Mouse (Mus musculus) ES-E14 (cell line): ENCODE measurements at regions not wholly inside any gene's neighbourhood (a gene's known extent, or its start where the extent isn't known, plus 50 kb on each side); places are given as distances from the start of the nearest gene placed in this dataset.
"Not testable (repeated sequence)": the region's sequence is repeated elsewhere in the genome, so short reads cannot be mapped to it uniquely, and the experiment has no call there.

ENCODE experiments used
- DNase-seq: peaks from one replicate; pipeline ENCODE4 v3.0.0-alpha.2; 2013; ENCODE audit warnings: low read depth, low spot score
- H3K27ac ChIP-seq: 2 replicates; pipeline ENCODE4 v1.5.1; 2012; ENCODE audit warnings: low read depth, mild to moderate bottlenecking, low read length, moderate library complexity, mixed read lengths; ENCODE audit not compliant: poor library complexity, insufficient read depth, severe bottlenecking
- H3K36me3 ChIP-seq: 2 replicates; pipeline ENCODE4 v1.6.1; 2012; ENCODE audit warnings: mild to moderate bottlenecking, low read length, moderate library complexity, mixed read lengths; ENCODE audit not compliant: control insufficient read depth, poor library complexity, insufficient read depth, severe bottlenecking
- H3K4me1 ChIP-seq, 2 experiments: fragments of 150-350 bp in 1 of 2; sonication (generic) in 1 of 2; 2 replicates each; pipeline ENCODE4 v1.6.1; 2012; ENCODE audit warnings: low read length in 2 of 2, mild to moderate bottlenecking in 1 of 2, mixed read lengths in 1 of 2; ENCODE audit not compliant: control insufficient read depth in 2 of 2, insufficient read depth in 2 of 2, poor library complexity in 1 of 2
- H3K4me3 ChIP-seq, 2 experiments: fragments of 150-350 bp in 1 of 2; sonication (generic) in 1 of 2; 2 replicates each; pipeline ENCODE4 v1.5.1; 2012; ENCODE audit warnings: low read length in 2 of 2, low read depth in 1 of 2, mild to moderate bottlenecking in 1 of 2, mixed read lengths in 1 of 2; ENCODE audit not compliant: insufficient read depth in 1 of 2, poor library complexity in 1 of 2, severe bottlenecking in 1 of 2
- H3K9ac ChIP-seq: 2 replicates; pipeline ENCODE4 v1.6.1; 2012; ENCODE audit warnings: low read depth, mild to moderate bottlenecking, low read length, mixed read lengths; ENCODE audit not compliant: poor library complexity, insufficient read depth, severe bottlenecking
- H3K9me3 ChIP-seq: fragments of 150-350 bp; sonication (generic); 2 replicates; pipeline ENCODE4 v1.6.1; 2012; ENCODE audit warnings: low read depth, mild to moderate bottlenecking, low read length; ENCODE audit not compliant: control insufficient read depth, insufficient read depth
- CHD2 ChIP-seq: IDR thresholded peaks from 2 replicates; pipeline ENCODE4 v1.6.1; 2014; ENCODE audit warnings: mild to moderate bottlenecking, low read depth, low read length, inconsistent platforms
- HCFC1 ChIP-seq: IDR thresholded peaks from 2 replicates; pipeline ENCODE4 v1.6.1; 2012; ENCODE audit warnings: low read length, inconsistent platforms, borderline replicate concordance; ENCODE audit not compliant: insufficient read depth
- MAFK ChIP-seq: IDR thresholded peaks from 2 replicates; pipeline ENCODE4 v1.6.1; 2014; ENCODE audit warnings: mild to moderate bottlenecking, low read depth, low read length, inconsistent platforms; ENCODE audit not compliant: insufficient read depth
- ZC3H11A ChIP-seq: IDR thresholded peaks from 2 replicates; pipeline ENCODE4 v1.6.1; 2012; ENCODE audit warnings: low read depth, mild to moderate bottlenecking, inconsistent platforms, low read length, borderline replicate concordance
- ZNF384 ChIP-seq: IDR thresholded peaks from 2 replicates; pipeline ENCODE4 v1.6.1; 2012; ENCODE audit warnings: low read depth, low read length, inconsistent platforms
- in situ Hi-C, 2 experiments: fragments of 600-800 bp; cut with MboI; formaldehyde crosslinking; loops; one replicate each; pipeline ENCODE4 v1.15.1; 2025; ENCODE audit warnings: low sequenced_read_pairs in 2 of 2, inconsistent platforms in 1 of 2; ENCODE audit not compliant: unreplicated experiment in 2 of 2

DNA sequence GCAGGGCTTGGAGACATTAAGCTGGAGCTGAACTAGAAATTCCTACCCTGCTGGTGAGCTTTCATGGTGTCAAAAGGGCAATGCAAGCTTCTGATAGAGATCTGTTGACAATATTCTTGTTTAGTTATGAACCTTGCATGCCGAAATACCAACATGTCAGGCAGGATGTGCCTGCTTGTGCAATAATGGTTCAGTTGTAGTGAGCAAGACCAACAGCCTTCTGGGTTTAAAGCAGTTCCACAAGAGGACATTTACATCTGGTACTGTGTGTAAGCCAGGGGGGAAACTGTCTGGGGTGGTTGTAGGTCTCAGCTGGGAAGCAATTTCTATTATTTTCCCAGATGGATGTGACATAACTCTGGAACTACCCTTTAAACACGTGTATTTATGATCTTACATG, 987.6 kb upstream of the Gm38303 start:
- in situ Hi-C loops = no loop called here
- H3K4me1 ChIP-seq = no peaks in the 10 kb centered on the region
- DNase-seq = no peak
- no peak overlapping the region for H3K4me3 ChIP-seq
- H3K9me3 ChIP-seq = no peaks in the 10 kb centered on the region
- H3K9ac ChIP-seq = no peak overlapping the region
- H3K27ac ChIP-seq = no peak overlapping the region
- TF ChIP-seq CHD2 (no peak), ZC3H11A (no peak), ZNF384 (no peak), MAFK (no peak), HCFC1 (no peak)
- no peaks in the 10 kb centered on the region for H3K36me3 ChIP-seq

DNA sequence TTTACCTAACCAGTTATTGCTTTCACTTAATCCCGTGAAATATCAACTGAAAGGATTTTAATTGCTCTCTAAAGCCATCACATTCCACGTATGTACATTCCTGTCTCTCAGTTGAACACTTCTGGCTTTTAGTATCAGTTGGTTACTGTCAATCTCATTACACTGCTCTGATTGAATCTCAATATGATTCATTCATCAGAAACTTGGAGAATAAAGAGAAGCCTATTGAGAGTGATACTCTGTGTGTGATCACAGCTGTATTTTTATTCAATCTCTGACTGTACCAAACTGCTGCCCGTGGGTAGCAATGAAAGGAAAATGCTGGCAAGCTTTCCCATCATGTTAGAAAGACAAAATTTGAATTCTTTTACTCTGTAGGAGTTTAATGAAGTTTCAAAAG, 957.5 kb upstream of the Gm38303 start:
- Histone ChIP-seq H3K4me1 (no peaks in the 10 kb centered on the region), H3K9me3 (no peaks in the 10 kb centered on the region), H3K36me3 (no peaks in the 10 kb centered on the region), H3K4me3 (no peak overlapping the region), H3K27ac (no peak overlapping the region), H3K9ac (no peak overlapping the region)
- in situ Hi-C loops = no loop called here
- TF ChIP-seq ZC3H11A (no peak), MAFK (no peak), CHD2 (no peak), ZNF384 (no peak), HCFC1 (no peak)
- no peak for DNase-seq

DNA sequence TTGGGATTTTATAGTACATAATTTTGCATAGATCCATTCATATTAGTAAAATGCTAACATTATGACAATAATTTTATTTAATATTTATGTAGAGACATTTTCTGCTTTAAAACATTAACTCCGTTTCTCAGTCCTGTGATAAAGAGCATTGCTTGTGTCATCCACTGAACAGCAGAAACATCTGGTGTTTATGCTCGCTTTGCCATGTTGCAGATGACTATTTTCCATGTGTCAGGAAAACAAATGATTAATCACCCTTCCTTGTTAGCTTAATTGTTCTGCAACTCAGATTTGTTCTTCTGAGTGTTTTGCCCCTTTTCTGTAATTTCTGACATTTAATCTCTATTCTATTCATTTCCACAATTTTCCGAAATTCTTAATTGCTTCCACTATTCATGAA, 925.6 kb upstream of the Gm38303 start:
- in situ Hi-C loops = no loop called here
- no peak overlapping the region for H3K4me3 ChIP-seq
- TF ChIP-seq ZC3H11A = no peak
- no peak for TF ChIP-seq MAFK
- no peak for TF ChIP-seq CHD2
- TF ChIP-seq HCFC1 = no peak
- TF ChIP-seq ZNF384 = no peak

DNA sequence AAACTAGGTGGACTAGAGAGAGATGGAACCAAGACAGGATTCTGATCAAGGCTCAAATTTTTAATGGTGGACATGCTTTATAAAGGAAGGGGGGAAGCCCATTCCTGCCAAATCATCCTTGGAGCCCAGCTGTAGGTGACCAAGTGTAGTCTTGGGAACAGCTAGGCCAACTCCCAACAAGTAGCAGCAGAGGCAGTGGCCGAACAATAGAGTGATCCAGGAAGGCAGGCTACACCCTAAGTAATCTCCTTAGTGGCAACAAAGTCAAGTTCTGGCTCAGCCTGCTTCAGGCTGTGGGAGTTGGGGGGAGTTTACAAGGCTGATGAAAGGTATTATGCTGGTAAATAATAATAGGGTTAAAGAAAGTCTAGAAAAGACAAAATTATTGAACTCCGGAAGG, 878.5 kb upstream of the Gm38303 start:
- H3K4me3 ChIP-seq = peak overlapping the region; percentile 47 to 60; a peak in 2 of 4 replicates
- H3K36me3 ChIP-seq = no peaks in the 10 kb centered on the region
- peak; percentile 27 for DNase-seq
- peak overlapping the region; percentile 99 for H3K27ac ChIP-seq
- in situ Hi-C loops = no loop called here
- TF ChIP-seq MAFK (no peak), ZC3H11A (no peak), HCFC1 (no peak), ZNF384 (no peak), CHD2 (no peak)
- H3K4me1 ChIP-seq = peaks cover 0 to 22% of the 10 kb centered on the region in 2 experiments; a peak in 3 of 4 replicates
- H3K9me3 ChIP-seq = no peaks in the 10 kb centered on the region
- H3K9ac ChIP-seq = peak overlapping the region; percentile 84; the same call in 1 of the 2 replicates

More for the DNA sequence above, 925.6 kb upstream of the Gm38303 start:
- Histone ChIP-seq H3K9ac (no peak overlapping the region), H3K36me3 (no peaks in the 10 kb centered on the region), H3K27ac (no peak overlapping the region), H3K4me1 (no peaks in the 10 kb centered on the region), H3K9me3 (no peaks in the 10 kb centered on the region)
- DNase-seq = no peak

DNA sequence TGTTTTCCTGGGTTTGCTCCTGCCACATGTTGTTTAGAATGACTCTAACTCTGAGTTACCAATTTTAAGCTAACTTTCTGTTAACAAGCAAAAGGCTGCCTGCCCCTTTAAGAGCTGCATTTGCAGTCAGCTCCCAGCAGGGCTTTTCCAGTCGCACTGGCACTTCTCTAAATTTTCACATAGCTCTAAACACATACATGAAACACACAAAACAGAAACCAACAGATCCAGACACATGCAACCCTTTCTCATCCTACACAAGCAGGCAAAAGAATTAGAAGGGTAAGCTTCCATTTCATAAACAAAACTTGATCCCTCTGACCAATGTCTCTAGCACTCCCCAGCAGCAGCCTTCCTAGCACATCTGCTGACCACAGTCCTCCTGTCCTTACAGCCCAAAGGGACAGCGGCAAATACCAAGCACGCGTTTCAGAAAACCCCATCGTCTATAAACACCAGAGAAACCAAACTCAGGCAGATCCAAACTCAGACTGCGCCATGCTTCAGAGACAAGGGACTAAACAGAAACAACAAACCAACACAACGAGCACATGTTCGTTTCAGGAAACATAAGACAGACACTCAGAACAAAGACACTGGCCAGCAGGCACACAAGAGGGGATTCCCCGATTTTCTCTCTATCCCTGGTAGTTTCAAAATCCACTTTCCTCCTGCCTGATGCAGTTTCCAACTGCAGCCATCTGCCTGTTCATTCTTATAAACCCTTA, 877.6 kb upstream of the Gm38303 start:
- Histone ChIP-seq H3K9ac (peak overlapping the region; percentile 84), H3K4me1 (peaks cover 0 to 22% of the 10 kb centered on the region in 2 experiments; a peak in 3 of 4 replicates), H3K4me3 (peak overlapping the region; percentile 47 to 60), H3K27ac (peak overlapping the region; percentile 99)
- in situ Hi-C loops, H3K9me3 ChIP-seq, H3K36me3 ChIP-seq: not testable (repeated sequence)
- TF ChIP-seq MAFK = 0 out of 2 replicates have a peak, but pooled peaks have one; percentile 4
- DNase-seq = peak; percentile 9
